Mouse (Mus musculus) myocyte (in vitro differentiated cells): ENCODE measurements around the gene Vmn2r117.

Experiments
- MYOG ChIP-seq, 3 experiments: IDR thresholded peaks; one replicate each; pipeline ENCODE4 v1.6.1; 2011; ENCODE audit warnings: control low read depth in 2 of 3, low read depth in 2 of 3, mild to moderate bottlenecking in 2 of 3; ENCODE audit not compliant: insufficient read length in 2 of 3, control insufficient read depth in 1 of 3, insufficient read depth in 1 of 3
- POLR2A ChIP-seq: IDR thresholded peaks from one replicate; pipeline ENCODE4 v1.6.1; 2011; ENCODE audit warnings: low read depth, mild to moderate bottlenecking, control low read depth, moderate library complexity; ENCODE audit not compliant: insufficient read length
- POLR2AphosphoS2 ChIP-seq: IDR thresholded peaks from one replicate; pipeline ENCODE4 v1.6.1; 2011; ENCODE audit warnings: low read depth, control low read depth; ENCODE audit not compliant: insufficient read length
- TCF12 ChIP-seq: IDR thresholded peaks from one replicate; pipeline ENCODE4 v1.6.1; 2011; ENCODE audit warnings: mild to moderate bottlenecking, control low read depth; ENCODE audit not compliant: poor library complexity, insufficient read depth, severe bottlenecking
- USF1 ChIP-seq: IDR thresholded peaks from one replicate; pipeline ENCODE4 v1.6.1; 2011; ENCODE audit warnings: low read depth, mild to moderate bottlenecking, control low read depth, moderate library complexity

DNA sequence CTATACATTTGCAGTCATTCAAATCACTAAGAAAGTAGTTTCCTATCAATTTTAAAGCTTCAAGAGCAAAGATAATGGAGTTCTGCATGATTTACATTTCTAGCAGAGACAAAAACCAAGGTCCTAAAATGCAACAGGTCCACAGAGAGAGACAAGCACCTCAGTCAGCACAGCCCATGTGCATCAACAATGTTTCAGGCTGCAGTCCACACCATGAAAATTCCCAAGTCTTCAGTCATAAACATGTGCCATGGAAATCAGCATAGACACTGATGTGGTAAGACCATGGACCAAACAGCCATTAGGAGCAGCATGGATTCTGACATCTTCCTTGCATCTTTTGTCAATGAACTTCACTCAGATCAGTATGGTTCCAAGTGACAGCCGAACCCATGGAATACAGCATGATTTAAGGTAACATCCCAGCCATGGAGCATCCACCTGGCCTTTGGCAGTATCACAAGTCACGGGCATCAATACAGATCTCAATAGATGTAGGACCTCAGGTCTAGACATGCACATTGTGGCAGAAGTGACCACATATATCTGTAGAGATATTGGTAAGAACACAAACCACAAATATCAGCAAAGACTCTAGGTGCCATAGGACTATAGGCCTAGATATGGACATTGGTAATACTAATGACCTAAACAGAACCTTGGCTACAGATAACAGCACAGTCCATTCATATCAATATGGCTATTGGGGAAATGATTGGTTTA lies 39.4 kb upstream of the Vmn2r117 start:
- TF ChIP-seq POLR2A (no peak), MYOG (IDR thresholded peaks at IDR 0.05; ENCODE audit: control insufficient read depth in 1 of 3, insufficient read depth in 1 of 3, insufficient read length in 2 of 3, low read depth in 2 of 3) (no peak), USF1 (no peak), TCF12 (no peak), POLR2AphosphoS2 (no peak)
